Mouse (Mus musculus) liver, embryonic 14.5 days (tissue): ENCODE measurements at regions not wholly inside any gene's neighbourhood (a gene's known extent, or its start where the extent isn't known, plus 50 kb on each side); places are given as distances from the start of the nearest gene placed in this dataset.

ENCODE experiments used
- ATAC-seq: fragments of 200-750 bp; cut with Nextera tagmentation; 2 replicates; pipeline ENCODE4 v1.8.0; 2017; ENCODE audit warnings: moderate number of reproducible peaks, mild to moderate bottlenecking, moderate library complexity; ENCODE audit not compliant: insufficient read depth
- DNase-seq, 3 experiments: peaks; one replicate each; pipeline ENCODE4 v3.0.0-alpha.2; 2012 to 2013; ENCODE audit warnings: low read depth in 3 of 3, low spot score in 3 of 3
- H3K27ac ChIP-seq: fragments of 300-500 bp; sonication (generic); 2 replicates; pipeline ENCODE4 v1.5.1; 2014; ENCODE audit warnings: moderate library complexity, mild to moderate bottlenecking, control low read depth, inconsistent platforms
- H3K27me3 ChIP-seq: fragments of 300-500 bp; sonication (generic); 2 replicates; pipeline ENCODE4 v1.6.1; 2014; ENCODE audit warnings: mild to moderate bottlenecking, low read length, moderate library complexity; ENCODE audit not compliant: control insufficient read depth, insufficient read depth
- H3K36me3 ChIP-seq: fragments of 300-500 bp; sonication (generic); replicated peaks from 2 replicates; pipeline ENCODE4 v1.6.1; 2014; ENCODE audit warnings: low read depth; ENCODE audit not compliant: control insufficient read depth, insufficient read depth
- H3K4me1 ChIP-seq, 2 experiments: fragments of 200-500 bp in 1 of 2; fragments of 300-500 bp in 1 of 2; sonication (generic) in 1 of 2; replicated peaks; 2 replicates each; pipeline ENCODE4 v1.6.1; 2012 to 2014; ENCODE audit warnings: antibody characterized with exemption in 1 of 2, inconsistent platforms in 1 of 2, low read length in 1 of 2; ENCODE audit not compliant: control insufficient read depth in 2 of 2, insufficient read depth in 2 of 2
- H3K4me2 ChIP-seq: fragments of 300-500 bp; sonication (generic); 2 replicates; pipeline ENCODE4 v1.6.1; 2014; ENCODE audit warnings: low read depth, mild to moderate bottlenecking, control low read depth, moderate library complexity
- H3K4me3 ChIP-seq, 2 experiments: fragments of 200-500 bp in 1 of 2; fragments of 300-500 bp in 1 of 2; sonication (generic) in 1 of 2; 2 replicates each; pipeline ENCODE4 v1.5.1; 2012 to 2014; ENCODE audit warnings: low read depth in 2 of 2, low read length in 2 of 2, mild to moderate bottlenecking in 2 of 2, control low read depth in 1 of 2, inconsistent platforms in 1 of 2, moderate library complexity in 1 of 2; ENCODE audit not compliant: insufficient read depth in 1 of 2
- H3K9ac ChIP-seq: fragments of 300-500 bp; sonication (generic); replicated peaks from 2 replicates; pipeline ENCODE4 v1.6.1; 2014; ENCODE audit warnings: mild to moderate bottlenecking, control low read depth, moderate library complexity
- H3K9me3 ChIP-seq: fragments of 300-500 bp; sonication (generic); 2 replicates; pipeline ENCODE4 v1.6.1; 2016; ENCODE audit warnings: low read length, mixed read lengths; ENCODE audit not compliant: control insufficient read depth
- CTCF ChIP-seq: IDR thresholded peaks from 2 replicates; pipeline ENCODE4 v1.5.1; 2016; ENCODE audit warnings: antibody characterized with exemption, low read depth, control low read depth
- EP300 ChIP-seq: IDR thresholded peaks from 2 replicates; pipeline ENCODE4 v1.6.1; 2016; ENCODE audit warnings: antibody characterized with exemption, low read depth
- WGBS: fragments of 180-500 bp; shearing (Covaris S2); extraction: QIAGEN DNeasy Blood & Tissue Kit; methylation state at CpG from one replicate; pipeline ENCODE4 v1.1.7; 2014; ENCODE audit not compliant: insufficient replicate concordance; 5-methylcytosine and 5-hydroxymethylcytosine counted together

GRCm38 (mm10) chr1:152313480-152313879 lies 73.0 kb downstream of the Tsen15 start:
- Histone ChIP-seq H3K27ac (no peak overlapping the region), H3K9ac (no peak overlapping the region), H3K4me1 (no peaks in the 10 kb centered on the region), H3K36me3 (no peaks in the 10 kb centered on the region), H3K27me3 (no peaks in the 10 kb centered on the region), H3K4me2 (no peak overlapping the region), H3K9me3 (no peaks in the 10 kb centered on the region), H3K4me3 (no peak overlapping the region)
- no peak for DNase-seq
- no peak for ATAC-seq
- WGBS: 39% methylated on average over 2 of the region's 2 CpGs
- TF ChIP-seq CTCF (peak; percentile 51), EP300 (no peak)

- H3K9ac ChIP-seq: no peak overlapping the region
- no peaks in the 10 kb centered on the region for H3K4me1 ChIP-seq
- DNase-seq (no peak), ATAC-seq (no peak)
- TF ChIP-seq EP300 (no peak), CTCF (no peak)
- 38% methylated on average over 3 of the region's 3 CpGs for WGBS
- H3K9me3 ChIP-seq: no peaks in the 10 kb centered on the region
- H3K36me3 ChIP-seq: no peaks in the 10 kb centered on the region
- H3K4me3 ChIP-seq: no peak overlapping the region
- H3K27me3 ChIP-seq: no peaks in the 10 kb centered on the region
- H3K4me2 ChIP-seq: no peak overlapping the region
- H3K27ac ChIP-seq: no peak overlapping the region
Observed at GRCm38 (mm10) chr1:152305461-152305860, 81.0 kb downstream of the Tsen15 start.

GRCm38 (mm10) chr1:152304487-152305130 lies 81.9 kb downstream of the Tsen15 start:
- Histone ChIP-seq H3K4me3 (no peak overlapping the region), H3K27me3 (no peaks in the 10 kb centered on the region), H3K36me3 (no peaks in the 10 kb centered on the region), H3K27ac (no peak overlapping the region), H3K4me1 (no peaks in the 10 kb centered on the region), H3K4me2 (no peak overlapping the region), H3K9me3 (no peaks in the 10 kb centered on the region), H3K9ac (no peak overlapping the region)
- WGBS: 44% methylated on average over 14 of the region's 14 CpGs
- DNase-seq (no peak), ATAC-seq (no peak)
- TF ChIP-seq EP300: no peak
- no peak for TF ChIP-seq CTCF

- DNase-seq (no peak), ATAC-seq (no peak)
- H3K9ac ChIP-seq: no peak overlapping the region
- WGBS: 70% methylated on average over 8 of the region's 8 CpGs
- no peak overlapping the region for H3K4me3 ChIP-seq
- TF ChIP-seq EP300 (no peak), CTCF (no peak)
- no peak overlapping the region for H3K4me2 ChIP-seq
- no peaks in the 10 kb centered on the region for H3K27me3 ChIP-seq
- no peak overlapping the region for H3K27ac ChIP-seq
- no peaks in the 10 kb centered on the region for H3K36me3 ChIP-seq
- H3K4me1 ChIP-seq: no peaks in the 10 kb centered on the region
- no peaks in the 10 kb centered on the region for H3K9me3 ChIP-seq
Observed at GRCm38 (mm10) chr1:152301355-152301754, 85.1 kb downstream of the Tsen15 start.

GRCm38 (mm10) chr1:152292196-152292736 lies 94.2 kb downstream of the Tsen15 start:
- Histone ChIP-seq H3K4me1 (peaks cover 0 to 4% of the 10 kb centered on the region in 2 experiments; a peak in 1 of 4 replicates), H3K27me3 (no peaks in the 10 kb centered on the region), H3K36me3 (no peaks in the 10 kb centered on the region), H3K4me3 (no peak overlapping the region), H3K9me3 (no peaks in the 10 kb centered on the region), H3K9ac (no peak overlapping the region), H3K4me2 (no peak overlapping the region), H3K27ac (no peak overlapping the region)
- DNase-seq: no peak
- TF ChIP-seq CTCF (no peak), EP300 (no peak)
- 35% methylated on average over 9 of the region's 9 CpGs for WGBS
- ATAC-seq: no peak
